Mouse (Mus musculus) mouse embryonic stem cell (cell line): ENCODE measurements at regions not wholly inside any gene's neighbourhood (a gene's known extent, or its start where the extent isn't known, plus 50 kb on each side); places are given as distances from the start of the nearest gene placed in this dataset.

Experiments
- in situ Hi-C, 2 experiments: fragments of 300-500 bp; cut with MboI; formaldehyde crosslinking; loops; 1 replicate in 1 of 2; 3 replicates in 1 of 2; pipeline ENCODE4 v1.14.3; 2019 to 2020; ENCODE audit warnings: low sequenced_read_pairs in 2 of 2, low pct_unique_long_range_greater_than_20kb in 1 of 2, mixed read lengths in 1 of 2; ENCODE audit not compliant: unreplicated experiment in 1 of 2

DNA sequence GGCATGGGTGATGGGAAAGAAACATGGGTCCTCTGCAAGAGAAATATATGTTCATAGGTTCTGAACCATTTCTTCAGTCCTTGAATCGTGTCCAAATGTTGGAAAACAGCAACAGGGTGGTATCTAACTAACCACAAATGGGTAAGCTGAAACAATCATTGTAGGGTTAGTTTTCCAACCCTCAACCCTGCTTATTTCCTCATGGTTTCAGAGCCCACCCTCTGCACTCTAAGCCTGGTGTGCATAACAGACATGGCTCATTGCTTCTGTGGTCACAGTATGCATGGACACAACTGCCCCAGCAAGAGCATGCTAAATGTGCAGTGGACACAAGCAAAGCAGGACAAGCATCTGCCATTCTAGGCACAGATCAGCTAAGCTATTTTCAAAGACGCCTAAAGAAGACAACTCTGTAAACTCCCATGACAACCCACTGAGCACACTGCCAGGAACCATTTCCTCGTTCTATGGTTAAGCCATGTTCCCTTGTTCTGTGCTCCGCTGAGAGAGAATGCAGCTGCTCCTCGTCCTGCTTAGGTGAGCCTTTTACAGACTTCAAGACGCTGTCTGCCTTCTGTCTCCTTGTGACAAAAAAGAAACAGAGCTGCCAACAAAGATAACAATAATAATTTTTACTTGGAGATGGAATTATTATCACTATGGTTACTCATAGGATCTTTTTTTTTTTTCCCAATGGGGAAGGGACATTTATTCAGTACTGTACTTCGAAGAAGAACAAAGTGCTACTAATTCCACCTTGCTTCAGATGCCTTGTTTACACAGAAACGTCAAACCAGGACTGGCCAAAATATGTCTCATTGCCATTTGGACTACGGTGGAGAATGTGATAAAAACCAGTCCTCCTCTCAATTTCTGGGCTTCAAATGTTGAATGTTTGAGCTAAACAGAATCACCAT is 363.8 kb downstream of the Pbx1 start:
- in situ Hi-C loops, result no loop called here

- in situ Hi-C loops, result no loop called here
Observed at GRCm38 (mm10) chr1:168068920-168069590, 363.0 kb downstream of the Pbx1 start.
